Mouse (Mus musculus): ENCODE measurements around the gene Zfp362.

DNA sequence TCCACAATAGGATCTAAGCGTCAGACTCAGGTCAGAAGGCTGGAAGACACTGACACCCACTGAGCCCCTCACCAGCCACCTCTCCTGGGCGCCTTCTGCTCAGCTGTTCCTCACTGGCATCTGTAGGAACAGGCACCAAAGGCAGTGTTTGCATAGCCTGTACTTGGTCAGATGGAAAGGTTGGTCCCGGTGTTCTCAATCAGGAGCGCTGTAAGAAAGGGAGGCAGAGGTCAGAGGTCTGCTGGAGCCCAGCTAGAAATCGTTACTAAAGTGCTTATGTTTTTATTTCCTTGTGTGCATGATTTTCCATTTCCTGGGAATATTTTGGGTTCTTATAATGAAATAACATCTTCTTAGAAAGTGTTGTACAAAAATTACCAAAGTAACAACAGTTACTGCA lies 63.9 kb downstream of the Zfp362 start:
- TF ChIP-seq CTCF (IDR thresholded peaks at IDR 0.05; ENCODE audit: extremely low read depth, insufficient read length, insufficient replicate concordance, low read depth, low read length) = no peak
- TF ChIP-seq POLR2A (IDR thresholded peaks at IDR 0.05; ENCODE audit: low read depth, low read length) = no peak

Data from small intestine, adult 2 months (tissue).